Mouse (Mus musculus): ENCODE results near the gene Cdkn2aip.

DNA sequence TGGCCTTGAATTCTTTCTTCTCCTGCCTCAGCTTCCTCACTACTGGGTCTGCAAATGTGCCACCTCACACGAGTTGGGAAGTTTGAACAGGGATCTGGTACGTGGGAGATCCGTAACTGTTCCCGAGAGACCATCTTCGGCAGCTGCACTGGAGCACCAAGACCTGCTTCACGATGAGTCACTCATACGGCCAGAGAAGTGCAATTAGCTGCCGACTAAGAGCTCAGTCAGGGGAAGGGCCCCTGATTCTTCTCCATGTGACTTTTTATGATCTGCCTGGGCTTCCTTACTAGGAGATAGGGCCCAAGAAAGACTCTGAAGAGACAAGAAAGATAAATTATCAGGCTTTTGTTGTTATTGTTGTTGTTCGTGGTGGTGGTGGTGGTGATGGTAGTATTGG is 31.1 kb upstream of the Cdkn2aip start:
- TF ChIP-seq EP300 (optimal IDR thresholded peaks at IDR 0.05) (no peak), CTCF (IDR thresholded peaks at IDR 0.05; ENCODE audit: low read depth) (no peak)
